Mouse (Mus musculus): ENCODE measurements at regions not wholly inside any gene's neighbourhood (a gene's known extent, or its start where the extent isn't known, plus 50 kb on each side); places are given as distances from the start of the nearest gene placed in this dataset.
A peak's percentile ranks its signal among the peaks of the same experiment; 100 is the strongest.

DNA sequence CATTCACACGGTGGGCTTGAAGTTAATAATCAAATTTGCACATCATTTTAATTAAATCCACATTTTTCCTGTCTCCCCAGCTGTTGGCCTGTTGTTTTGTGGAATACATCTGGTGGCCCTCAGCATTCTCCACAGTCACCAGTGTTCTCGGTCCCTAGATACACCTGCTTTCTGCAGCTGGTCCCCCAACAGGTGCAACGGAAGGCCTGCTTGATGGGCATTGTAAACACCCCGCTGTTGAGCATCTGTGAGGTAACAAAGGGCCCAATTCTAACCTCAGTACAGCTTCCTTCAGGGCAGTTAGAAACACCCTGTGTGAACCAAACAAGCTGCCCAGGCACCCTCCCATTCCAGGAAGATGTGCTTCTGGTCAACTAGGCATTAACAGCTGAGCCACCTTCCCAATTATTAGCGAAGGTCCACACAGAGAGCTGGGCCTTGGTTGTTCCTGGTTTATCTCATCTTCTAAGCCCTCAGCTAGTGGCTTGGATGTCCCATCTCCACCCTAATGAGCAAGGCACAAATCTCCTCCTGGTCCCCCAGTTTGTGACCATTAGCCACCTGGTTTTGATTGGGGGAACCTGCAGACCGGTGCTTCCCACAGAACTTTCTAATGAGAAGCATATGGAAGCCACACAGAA is 293.0 kb upstream of the Spred2 start:
- Histone ChIP-seq H3K36me3 (no peaks in the 10 kb centered on the region), H3K9ac (no peak overlapping the region), H3K4me2 (no peak overlapping the region), H3K27ac (replicated peaks) (no peak overlapping the region), H3K9me3 (no peaks in the 10 kb centered on the region), H3K27me3 (no peaks in the 10 kb centered on the region), H3K4me1 (replicated peaks) (no peaks in the 10 kb centered on the region), H3K4me3 (no peak overlapping the region)
- WGBS = 75% methylated on average over 6 of the region's 6 CpGs
- ATAC-seq (ENCODE audit: low read depth) = no peak

- Histone ChIP-seq H3K4me3 (no peak overlapping the region), H3K27me3 (no peaks in the 10 kb centered on the region), H3K27ac (replicated peaks) (no peak overlapping the region), H3K4me1 (replicated peaks) (no peaks in the 10 kb centered on the region), H3K4me2 (no peak overlapping the region), H3K36me3 (no peaks in the 10 kb centered on the region), H3K9me3 (no peaks in the 10 kb centered on the region), H3K9ac (no peak overlapping the region)
- no peak for ATAC-seq (ENCODE audit: low read depth)
- 84% methylated on average over 5 of the region's 5 CpGs for WGBS
These were observed 291.7 kb upstream of the Spred2 start for GRCm38 (mm10) chr11:19632477-19632876.

GRCm38 (mm10) chr11:19633621-19634020 is 290.6 kb upstream of the Spred2 start:
- H3K9me3 ChIP-seq = no peaks in the 10 kb centered on the region
- WGBS = 86% methylated on average over 5 of the region's 5 CpGs
- no peak overlapping the region for H3K9ac ChIP-seq

GRCm38 (mm10) chr11:19641153-19641552 is 283.0 kb upstream of the Spred2 start:
- 78% methylated on average over 8 of the region's 8 CpGs for WGBS
- no peak overlapping the region for H3K9ac ChIP-seq

More at GRCm38 (mm10) chr11:19633621-19634020, 290.6 kb upstream of the Spred2 start:
- no peak for ATAC-seq (ENCODE audit: low read depth)
- Histone ChIP-seq H3K27me3 (no peaks in the 10 kb centered on the region), H3K4me1 (replicated peaks) (no peaks in the 10 kb centered on the region), H3K4me2 (no peak overlapping the region), H3K36me3 (no peaks in the 10 kb centered on the region), H3K4me3 (no peak overlapping the region), H3K27ac (replicated peaks) (no peak overlapping the region)

DNA sequence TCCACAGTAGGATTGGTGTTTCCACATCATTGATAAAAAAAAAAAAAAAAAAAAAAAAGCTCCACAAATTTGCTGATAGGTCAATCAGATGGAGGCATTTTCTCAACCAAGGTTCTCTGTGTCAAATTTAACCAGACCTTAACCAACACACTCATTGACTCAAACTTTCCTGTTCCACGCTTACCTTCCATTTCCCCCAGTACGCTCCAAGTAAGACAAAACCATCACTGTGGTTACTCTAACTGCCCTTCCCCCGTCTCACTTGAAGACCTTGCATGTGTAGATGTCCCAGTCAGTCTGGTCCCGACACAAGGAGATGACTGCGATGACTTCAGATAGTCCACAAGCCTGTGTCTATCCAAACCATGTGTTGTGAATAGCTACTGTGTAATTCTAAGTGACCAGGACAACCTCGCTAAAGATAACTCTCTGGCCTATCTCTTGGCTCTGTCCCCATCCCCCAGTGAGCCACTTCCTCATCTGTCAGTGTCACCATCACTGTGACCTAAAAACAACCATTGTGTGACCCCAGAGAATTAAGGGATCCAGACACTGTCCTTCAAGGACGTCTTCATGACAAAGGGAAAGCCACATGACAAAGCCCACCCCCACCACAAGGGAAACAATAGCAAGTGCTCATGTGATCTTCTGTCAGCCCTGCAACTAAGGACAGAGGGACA is 279.9 kb upstream of the Spred2 start:
- H3K36me3 ChIP-seq = no peaks in the 10 kb centered on the region
- no peak overlapping the region for H3K4me2 ChIP-seq
- WGBS = 76% methylated on average over 7 of the region's 7 CpGs
- H3K9ac ChIP-seq = no peak overlapping the region
- H3K27ac ChIP-seq (replicated peaks) = no peak overlapping the region
- ATAC-seq (ENCODE audit: low read depth) = no peak
- no peaks in the 10 kb centered on the region for H3K27me3 ChIP-seq
- no peaks in the 10 kb centered on the region for H3K4me1 ChIP-seq (replicated peaks)
- H3K4me3 ChIP-seq = no peak overlapping the region
- no peaks in the 10 kb centered on the region for H3K9me3 ChIP-seq

More at GRCm38 (mm10) chr11:19641153-19641552, 283.0 kb upstream of the Spred2 start:
- no peaks in the 10 kb centered on the region for H3K27me3 ChIP-seq
- no peak for ATAC-seq (ENCODE audit: low read depth)
- H3K4me3 ChIP-seq = no peak overlapping the region
- H3K9me3 ChIP-seq = no peaks in the 10 kb centered on the region
- no peaks in the 10 kb centered on the region for H3K36me3 ChIP-seq
- no peaks in the 10 kb centered on the region for H3K4me1 ChIP-seq (replicated peaks)
- no peak overlapping the region for H3K4me2 ChIP-seq
- no peak overlapping the region for H3K27ac ChIP-seq (replicated peaks)

- Histone ChIP-seq H3K4me3 (no peak overlapping the region), H3K27ac (replicated peaks) (no peak overlapping the region), H3K36me3 (no peaks in the 10 kb centered on the region), H3K4me2 (no peak overlapping the region), H3K27me3 (no peaks in the 10 kb centered on the region), H3K9ac (no peak overlapping the region), H3K4me1 (replicated peaks) (no peaks in the 10 kb centered on the region), H3K9me3 (no peaks in the 10 kb centered on the region)
- no peak for ATAC-seq (ENCODE audit: low read depth)
- WGBS = 76% methylated on average over 5 of the region's 5 CpGs
These were observed 279.1 kb upstream of the Spred2 start for GRCm38 (mm10) chr11:19645106-19645505.

DNA sequence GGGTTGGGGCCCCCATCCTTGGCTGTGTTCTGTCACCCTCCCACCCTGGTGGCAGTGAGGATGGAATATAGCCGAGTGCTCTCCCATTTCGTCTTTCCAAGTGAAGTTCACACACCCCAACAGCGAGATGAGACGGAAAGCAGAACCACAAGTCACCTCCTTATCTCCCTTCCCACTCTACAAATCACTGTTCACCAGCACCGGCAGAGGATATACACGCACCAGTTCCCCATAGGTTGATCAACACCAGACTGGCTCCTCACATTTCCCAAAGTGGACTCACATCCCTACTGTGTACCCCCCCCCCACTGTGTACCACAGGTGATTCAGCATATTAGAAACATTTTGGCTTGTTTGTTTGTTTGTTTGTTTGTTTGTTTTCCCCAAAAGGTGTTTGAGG is 272.7 kb upstream of the Spred2 start:
- Histone ChIP-seq H3K27ac (replicated peaks) (no peak overlapping the region), H3K36me3 (no peaks in the 10 kb centered on the region), H3K27me3 (no peaks in the 10 kb centered on the region), H3K4me3 (no peak overlapping the region), H3K4me1 (replicated peaks) (no peaks in the 10 kb centered on the region), H3K4me2 (no peak overlapping the region), H3K9ac (no peak overlapping the region), H3K9me3 (no peaks in the 10 kb centered on the region)
- no peak for ATAC-seq (ENCODE audit: low read depth)
- 97% methylated on average over 6 of the region's 6 CpGs for WGBS

GRCm38 (mm10) chr11:19651929-19652328 is 272.2 kb upstream of the Spred2 start:
- Histone ChIP-seq H3K9ac (no peak overlapping the region), H3K4me2 (no peak overlapping the region), H3K36me3 (no peaks in the 10 kb centered on the region), H3K4me1 (replicated peaks) (no peaks in the 10 kb centered on the region), H3K9me3 (no peaks in the 10 kb centered on the region), H3K4me3 (no peak overlapping the region), H3K27me3 (no peaks in the 10 kb centered on the region), H3K27ac (replicated peaks) (no peak overlapping the region)
- ATAC-seq (ENCODE audit: low read depth) = no peak
- WGBS = 94% methylated on average over 7 of the region's 7 CpGs

- WGBS = 73% methylated on average over 4 of the region's 4 CpGs
- H3K9ac ChIP-seq = no peak overlapping the region
- H3K4me1 ChIP-seq (replicated peaks) = no peaks in the 10 kb centered on the region
- no peak for ATAC-seq (ENCODE audit: low read depth)
- H3K27ac ChIP-seq (replicated peaks) = no peak overlapping the region
- H3K36me3 ChIP-seq = no peaks in the 10 kb centered on the region
- no peak overlapping the region for H3K4me2 ChIP-seq
- no peak overlapping the region for H3K4me3 ChIP-seq
- no peaks in the 10 kb centered on the region for H3K27me3 ChIP-seq
- H3K9me3 ChIP-seq = no peaks in the 10 kb centered on the region
These were observed 264.7 kb upstream of the Spred2 start for GRCm38 (mm10) chr11:19659511-19659910.

- ATAC-seq (ENCODE audit: low read depth) = no peak
- H3K9ac ChIP-seq = no peak overlapping the region
- no peaks in the 10 kb centered on the region for H3K9me3 ChIP-seq
- no peak overlapping the region for H3K27ac ChIP-seq (replicated peaks)
- 89% methylated on average over 4 of the region's 4 CpGs for WGBS
- no peak overlapping the region for H3K4me3 ChIP-seq
- no peak overlapping the region for H3K4me2 ChIP-seq
- peaks cover 13% of the 10 kb centered on the region for H3K4me1 ChIP-seq (replicated peaks)
- H3K36me3 ChIP-seq = no peaks in the 10 kb centered on the region
- H3K27me3 ChIP-seq = no peaks in the 10 kb centered on the region; the same call in 1 of the 2 replicates
These were observed 257.4 kb upstream of the Spred2 start for GRCm38 (mm10) chr11:19666732-19667131.

GRCm38 (mm10) chr11:19670853-19671530 is 253.2 kb upstream of the Spred2 start:
- Histone ChIP-seq H3K27ac (replicated peaks) (no peak overlapping the region), H3K4me3 (no peak overlapping the region), H3K36me3 (no peaks in the 10 kb centered on the region), H3K27me3 (no peaks in the 10 kb centered on the region; the same call in 1 of the 2 replicates), H3K4me2 (no peak overlapping the region), H3K9me3 (no peaks in the 10 kb centered on the region), H3K9ac (no peak overlapping the region), H3K4me1 (replicated peaks) (peaks cover 16% of the 10 kb centered on the region)
- WGBS = 35% methylated on average over 13 of the region's 13 CpGs
- peak; percentile 88 for ATAC-seq (ENCODE audit: low read depth)

DNA sequence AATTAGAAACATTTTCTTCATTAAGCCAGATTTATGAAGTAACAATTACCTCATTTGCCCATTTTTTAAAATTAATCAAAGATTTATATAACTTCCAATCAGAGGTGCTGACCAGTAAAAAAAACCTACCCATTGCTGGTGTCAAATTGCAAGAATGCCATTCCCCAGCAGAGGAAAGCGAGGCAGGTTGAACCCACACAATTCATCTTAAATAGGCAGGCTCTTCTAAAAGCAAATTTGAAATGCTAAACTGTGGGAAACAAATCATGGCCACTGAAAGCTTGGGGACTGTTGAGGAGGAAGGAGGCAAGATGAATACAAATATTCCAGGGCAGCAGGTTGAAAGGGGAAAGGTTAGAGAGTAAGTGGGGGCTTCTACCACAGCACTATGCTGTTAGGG is 251.2 kb upstream of the Spred2 start:
- H3K9ac ChIP-seq = no peak overlapping the region
- WGBS = 31% methylated on average over 1 of the region's 1 CpGs
- H3K27ac ChIP-seq (replicated peaks) = no peak overlapping the region
- H3K9me3 ChIP-seq = no peaks in the 10 kb centered on the region
- no peak overlapping the region for H3K4me2 ChIP-seq
- H3K4me3 ChIP-seq = no peak overlapping the region
- ATAC-seq (ENCODE audit: low read depth) = no peak
- H3K36me3 ChIP-seq = no peaks in the 10 kb centered on the region
- peaks cover 16% of the 10 kb centered on the region for H3K4me1 ChIP-seq (replicated peaks)
- H3K27me3 ChIP-seq = no peaks in the 10 kb centered on the region; the same call in 1 of the 2 replicates
